Mouse (Mus musculus) gastrocnemius, postnatal 4 days (tissue): ENCODE measurements at regions not wholly inside any gene's neighbourhood (a gene's known extent, or its start where the extent isn't known, plus 50 kb on each side); places are given as distances from the start of the nearest gene placed in this dataset.

Experiments
- DNase-seq, 2 experiments: peaks; one replicate each; pipeline ENCODE4 v3.0.0; 2021 to 2022; ENCODE audit warnings: low spot score in 2 of 2, mixed read lengths in 2 of 2
- microRNA-seq: library from miRNA; unstranded; fragments of <30 nt; microRNA quantifications from one replicate; pipeline ENCODE4 v1.2.0, GENCODE M21; 2021

- no peak for DNase-seq
Observed at GRCm38 (mm10) chr6:31348333-31348732, 50.2 kb upstream of the Mkln1 start.

Small RNA genes lying in the stretch of these regions (microRNA-seq; reads per million reads assigned to microRNA genes)
- gene Mir29a (104 reads per million, percentile 51 among the genes with 10 or more reads in this experiment), gene Mir29b-1 (2.8 reads per million, percentile 6 among the genes with 10 or more reads in this experiment)
